Mouse (Mus musculus) WW6 (cell line): ENCODE results near the gene Olfr679.
"Not testable (repeated sequence)": the region's sequence is repeated elsewhere in the genome, so short reads cannot be mapped to it uniquely, and the experiment has no call there.

ENCODE experiments used
- DNase-seq: peaks from one replicate; pipeline ENCODE4 v3.0.0-alpha.2; 2013; ENCODE audit warnings: low read depth, low spot score

Olfr679 gene

DNA sequence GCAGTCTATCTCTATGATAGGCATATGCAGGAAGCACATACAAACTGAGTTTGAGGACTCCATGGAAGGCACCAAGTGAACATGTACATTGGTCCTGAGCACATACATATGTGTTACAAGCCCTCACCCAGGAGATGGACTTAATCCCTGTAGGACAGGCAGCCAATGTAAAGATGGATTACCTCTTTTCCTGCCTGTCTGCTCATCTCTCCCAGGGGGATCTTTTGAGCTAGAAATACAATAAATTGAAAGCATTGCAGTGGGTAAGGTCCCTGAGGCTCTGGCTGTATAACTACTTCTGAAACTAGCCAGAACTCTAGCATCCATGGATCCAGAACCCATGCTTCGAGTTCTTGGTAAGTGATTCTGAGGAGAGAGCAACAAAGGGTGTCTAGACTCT, at the start of gene Olfr679:
Olfr679 (plus strand) TSS at position 301 of the 400 bp plus-strand sequence.
- DNase-seq = no peak

DNA sequence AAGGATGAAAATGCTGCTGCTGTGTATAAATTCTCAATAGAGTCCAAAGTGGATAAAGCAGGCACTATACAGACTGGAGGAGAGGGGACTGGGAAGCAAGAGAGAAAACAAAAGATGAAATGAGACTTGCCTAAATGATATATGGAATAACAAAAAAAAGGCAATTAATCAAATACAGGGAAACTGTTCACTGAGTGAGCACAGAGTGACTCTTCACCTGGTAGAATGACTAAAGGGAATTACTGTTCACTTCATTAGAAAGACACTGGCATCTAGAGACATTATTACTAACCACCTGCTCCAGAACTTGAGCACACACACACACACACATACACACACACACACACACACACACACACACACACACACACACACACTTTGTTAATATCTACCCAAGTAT, 48.6 kb upstream of the Olfr679 start, which contains the start of gene Olfr676:
Olfr676 (plus strand) TSS at position 301 of the 400 bp plus-strand sequence.
- DNase-seq = no peak

DNA sequence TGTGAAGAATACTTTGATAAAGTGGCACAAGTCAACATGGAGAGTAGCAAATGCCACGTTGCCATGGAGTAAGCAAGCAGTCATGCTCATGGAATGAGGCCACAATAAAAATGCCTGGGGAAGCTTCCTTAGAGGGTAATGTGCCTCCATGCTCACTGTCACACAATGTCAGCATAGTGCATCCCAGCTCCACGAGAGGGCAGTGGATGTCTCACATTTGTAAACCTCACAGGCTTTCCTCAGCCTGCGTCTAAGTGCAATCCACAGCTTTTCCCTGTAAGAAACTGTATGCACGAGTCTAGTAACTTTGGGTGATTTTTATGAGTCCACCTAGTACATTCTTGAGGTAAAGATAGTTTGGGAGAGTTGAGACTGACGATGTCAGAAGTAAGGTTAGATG, 47.2 kb upstream of the Olfr679 start:
- not testable (repeated sequence) for DNase-seq

DNA sequence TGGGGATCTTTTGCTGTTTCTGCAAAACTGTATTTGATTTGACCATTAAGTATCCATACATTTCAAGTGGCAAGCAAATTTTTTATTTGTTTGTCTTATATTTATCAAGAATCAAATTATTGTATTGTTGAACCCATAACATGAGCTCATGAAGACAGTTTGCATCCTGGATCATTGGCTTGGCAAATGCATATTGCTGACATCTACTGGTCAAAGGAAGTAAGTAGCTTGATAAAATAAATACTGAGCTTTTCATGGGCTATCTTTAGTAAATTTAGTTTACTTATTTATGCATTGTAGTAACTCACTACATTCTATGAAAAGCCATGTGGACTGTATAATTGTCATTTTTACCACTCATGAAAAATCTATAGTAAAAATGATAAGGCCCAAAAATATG, 22.1 kb upstream of the Olfr679 start:
- no peak for DNase-seq

DNA sequence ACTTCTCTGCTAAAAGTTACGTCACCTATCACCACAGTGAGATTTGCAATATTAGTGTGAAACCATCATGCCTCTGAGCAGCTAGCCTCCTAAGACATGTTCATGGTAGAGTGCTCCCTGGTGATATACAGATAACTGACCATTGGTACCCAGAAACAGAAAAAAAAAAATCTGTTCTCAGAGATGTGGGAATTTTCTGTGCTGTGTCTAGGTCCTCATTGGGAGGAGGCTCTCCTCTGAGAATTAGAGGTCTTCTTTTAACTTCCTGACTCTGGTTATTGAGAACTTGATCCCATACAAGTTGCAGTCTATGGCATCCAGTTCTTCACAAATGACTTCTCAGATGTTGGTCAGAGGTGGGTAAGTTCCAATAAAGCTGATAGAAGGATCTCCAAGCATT, 16.8 kb upstream of the Olfr679 start, which contains the start of gene Olfr678:
Olfr678 (plus strand) TSS at position 301 of the 400 bp plus-strand sequence.
- DNase-seq = no peak

DNA sequence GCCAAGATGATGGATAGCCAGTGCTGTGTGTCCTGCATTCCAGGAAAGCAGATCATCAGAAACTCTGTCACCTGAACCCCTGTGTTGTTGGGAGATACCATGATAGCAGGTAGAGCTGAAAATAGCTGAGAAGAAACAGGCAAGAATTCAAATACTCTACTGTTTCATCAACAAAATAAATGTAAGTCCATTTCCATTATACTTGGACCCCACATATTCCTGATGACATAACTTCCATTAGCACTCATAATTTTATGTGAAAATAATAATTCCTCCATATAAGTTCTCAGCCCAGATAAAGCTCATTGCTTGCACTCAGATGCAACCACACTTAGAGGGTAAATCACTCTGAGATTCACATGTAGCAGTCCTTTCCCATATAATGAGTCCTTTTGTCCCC, 11.7 kb downstream of the Olfr679 start, which contains the start of gene Olfr680-ps1:
Olfr680-ps1 (minus strand) TSS at position 101 of the 400 bp plus-strand sequence.
- not testable (repeated sequence) for DNase-seq

DNA sequence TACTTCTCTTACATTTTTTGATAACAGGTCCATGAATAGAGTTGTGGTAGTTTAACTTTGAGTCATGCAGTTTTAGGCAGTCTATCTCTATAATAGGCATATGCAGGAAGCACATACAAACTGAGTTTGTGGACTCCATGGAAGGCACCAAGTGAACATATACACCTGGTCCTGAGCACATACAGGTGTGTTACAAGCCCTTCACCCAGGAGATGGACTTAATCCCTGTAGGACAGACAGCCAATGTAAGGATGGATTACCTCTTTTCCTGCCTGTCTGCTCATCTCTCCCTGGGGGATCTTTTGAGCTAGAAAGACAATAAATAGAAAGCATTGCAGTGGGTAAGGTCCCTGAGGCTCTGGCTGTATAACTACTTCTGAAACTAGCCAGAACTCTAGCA, 35.5 kb downstream of the Olfr679 start, which contains the start of gene Olfr681:
Olfr681 (plus strand) TSS at position 301 of the 400 bp plus-strand sequence.
- no peak for DNase-seq
